ENCODE assay signal across 32 mouse cellular contexts in the genomic region with DNA sequence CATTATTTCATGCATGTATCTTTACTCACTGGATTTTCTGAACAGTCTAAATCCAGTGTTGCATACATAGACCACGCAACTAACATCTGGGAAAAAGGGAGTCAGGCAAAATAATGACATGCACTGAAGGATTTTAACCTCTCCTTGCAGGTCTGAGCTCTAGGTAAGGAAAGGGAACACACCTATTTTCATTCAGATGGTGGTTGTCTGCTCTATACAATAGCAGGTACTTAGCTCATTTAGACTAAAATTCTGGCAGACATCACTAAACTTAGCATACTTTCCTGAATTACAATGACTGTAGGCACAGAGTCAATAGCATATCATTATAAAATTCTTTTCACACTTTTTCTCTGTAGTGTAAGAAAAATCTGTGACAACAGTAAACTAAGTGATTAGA.
"Had no signal": no experiment of that assay in that cellular context is flagged by ENCODE, and none has a peak within 500 bp of the region (broad histone marks: within the 10 kb centered on the region; RNA-seq: fewer than 3 reads in every experiment).

No protein-coding gene starts in this region.

- H3K4me3 ChIP-seq: limb, embryonic 10.5 days; limb, embryonic 12.5 days; limb, embryonic 13.5 days; limb, embryonic 15.5 days; liver, embryonic 12.5 days; liver, embryonic 13.5 days; liver, embryonic 15.5 days; lung, embryonic 15.5 days; megakaryocyte, embryonic 14.5 days; midbrain, embryonic 10.5 days; midbrain, embryonic 12.5 days; midbrain, embryonic 13.5 days; midbrain, embryonic 15.5 days; myocyte; neural tube, embryonic 12.5 days; neural tube, embryonic 13.5 days had no signal

- H3K9ac ChIP-seq: limb, embryonic 12.5 days; limb, embryonic 13.5 days; limb, embryonic 15.5 days; liver, embryonic 12.5 days; liver, embryonic 13.5 days; liver, embryonic 14.5 days; liver, embryonic 15.5 days; liver, postnatal 0 days; lung, embryonic 14.5 days; lung, embryonic 15.5 days; midbrain, embryonic 12.5 days; midbrain, embryonic 13.5 days; midbrain, embryonic 15.5 days; neural tube, embryonic 12.5 days; neural tube, embryonic 13.5 days had no signal

- H3K4me1 ChIP-seq: limb, embryonic 10.5 days; limb, embryonic 12.5 days; limb, embryonic 13.5 days; limb, embryonic 15.5 days; liver, embryonic 12.5 days; liver, embryonic 13.5 days; liver, embryonic 15.5 days; lung, embryonic 15.5 days; megakaryocyte, embryonic 14.5 days; midbrain, embryonic 10.5 days; midbrain, embryonic 12.5 days; midbrain, embryonic 13.5 days; midbrain, embryonic 15.5 days; neural tube, embryonic 12.5 days; neural tube, embryonic 13.5 days had no signal

- H3K27me3 ChIP-seq: limb, embryonic 12.5 days; limb, embryonic 13.5 days; limb, embryonic 15.5 days; liver, embryonic 12.5 days; liver, embryonic 13.5 days; liver, embryonic 15.5 days; lung, embryonic 15.5 days; megakaryocyte, embryonic 14.5 days; midbrain, embryonic 12.5 days; midbrain, embryonic 13.5 days; midbrain, embryonic 15.5 days; neural tube, embryonic 12.5 days; neural tube, embryonic 13.5 days had no signal

- H3K27ac ChIP-seq: limb, embryonic 10.5 days; limb, embryonic 12.5 days; limb, embryonic 13.5 days; limb, embryonic 15.5 days; liver, embryonic 12.5 days; liver, embryonic 13.5 days; liver, embryonic 14.5 days; liver, embryonic 15.5 days; lung, embryonic 15.5 days; macrophage; midbrain, embryonic 10.5 days; midbrain, embryonic 12.5 days; midbrain, embryonic 13.5 days; midbrain, embryonic 15.5 days; neural tube, embryonic 12.5 days; neural tube, embryonic 13.5 days had no signal

- DNase-seq: left cerebral cortex, postnatal 4 days; liver; liver, embryonic 13.5 days; liver, postnatal 0 days; lung, adult 18-20 months; lung, adult 2 months; lung, embryonic 14.5 days; lung, postnatal 10 days; lung, postnatal 14 days; lung, postnatal 36 days; lung, postnatal 4 days had no signal

- ATAC-seq: liver, embryonic 12.5 days; liver, postnatal 0 days; lung, postnatal 0 days; midbrain, embryonic 13.5 days; midbrain, embryonic 15.5 days; midbrain, embryonic 16.5 days had no signal

- H3K36me3 ChIP-seq: limb, embryonic 10.5 days; limb, embryonic 12.5 days; limb, embryonic 13.5 days; limb, embryonic 15.5 days; liver, embryonic 12.5 days; liver, embryonic 13.5 days; liver, embryonic 15.5 days; lung, embryonic 15.5 days; midbrain, embryonic 10.5 days; midbrain, embryonic 12.5 days; midbrain, embryonic 13.5 days; midbrain, embryonic 15.5 days; neural tube, embryonic 12.5 days; neural tube, embryonic 13.5 days had no signal

- H3K9me3 ChIP-seq: limb, embryonic 10.5 days; limb, embryonic 12.5 days; limb, embryonic 13.5 days; limb, embryonic 15.5 days; liver, embryonic 12.5 days; liver, embryonic 13.5 days; liver, embryonic 15.5 days; lung, embryonic 15.5 days; megakaryocyte, embryonic 14.5 days; midbrain, embryonic 10.5 days; midbrain, embryonic 12.5 days; midbrain, embryonic 13.5 days; midbrain, embryonic 15.5 days; neural tube, embryonic 12.5 days; neural tube, embryonic 13.5 days had no signal

- H3K4me2 ChIP-seq: limb, embryonic 12.5 days; limb, embryonic 13.5 days; limb, embryonic 15.5 days; liver, embryonic 11.5 days; liver, embryonic 12.5 days; liver, embryonic 13.5 days; liver, embryonic 15.5 days; lung, embryonic 14.5 days; lung, embryonic 15.5 days; midbrain, embryonic 11.5 days; midbrain, embryonic 12.5 days; midbrain, embryonic 13.5 days; midbrain, embryonic 15.5 days; neural tube, embryonic 12.5 days; neural tube, embryonic 13.5 days had no signal
